Mouse (Mus musculus) midbrain, embryonic 11.5 days (tissue): ENCODE measurements at regions not wholly inside any gene's neighbourhood (a gene's known extent, or its start where the extent isn't known, plus 50 kb on each side); places are given as distances from the start of the nearest gene placed in this dataset.

Source experiments
- ATAC-seq: fragments of 200-750 bp; cut with Nextera tagmentation; 2 replicates; pipeline ENCODE4 v1.8.0; 2017; ENCODE audit warnings: moderate TSS enrichment, moderate library complexity; ENCODE audit not compliant: low FRiP score
- DNase-seq: peaks from one replicate; pipeline ENCODE4 v3.0.0; 2015; ENCODE audit warnings: low spot score; ENCODE audit errors: missing footprints
- H3K27ac ChIP-seq: fragments of 300-500 bp; sonication (generic); 2 replicates; pipeline ENCODE4 v1.5.1; 2014; ENCODE audit warnings: low read depth, low read length
- H3K27me3 ChIP-seq: fragments of 300-500 bp; sonication (generic); 2 replicates; pipeline ENCODE4 v1.6.1; 2014; ENCODE audit warnings: mild to moderate bottlenecking, low read length, moderate library complexity, mixed read lengths; ENCODE audit not compliant: control insufficient read depth, insufficient read depth
- H3K36me3 ChIP-seq: fragments of 300-500 bp; sonication (generic); 2 replicates; pipeline ENCODE4 v1.6.1; 2014; ENCODE audit warnings: mild to moderate bottlenecking, low read length, moderate library complexity, mixed read lengths; ENCODE audit not compliant: control insufficient read depth, insufficient read depth
- H3K4me1 ChIP-seq: fragments of 300-500 bp; sonication (generic); 2 replicates; pipeline ENCODE4 v1.6.1; 2014; ENCODE audit warnings: low read length; ENCODE audit not compliant: control insufficient read depth, insufficient read depth
- H3K4me2 ChIP-seq: fragments of 300-500 bp; sonication (generic); 2 replicates; pipeline ENCODE4 v1.6.1; 2014; ENCODE audit warnings: mild to moderate bottlenecking, moderate library complexity
- H3K4me3 ChIP-seq: fragments of 300-500 bp; sonication (generic); 2 replicates; pipeline ENCODE4 v1.5.1; 2014; ENCODE audit warnings: low read depth, low read length
- H3K9ac ChIP-seq: fragments of 300-500 bp; sonication (generic); 2 replicates; pipeline ENCODE4 v1.6.1; 2014; ENCODE audit warnings: low read length
- H3K9me3 ChIP-seq: fragments of 300-500 bp; sonication (generic); 2 replicates; pipeline ENCODE4 v1.6.1; 2016; ENCODE audit warnings: low read length; ENCODE audit not compliant: control insufficient read depth
- WGBS: fragments of 180-500 bp; shearing (Covaris S2); extraction: QIAGEN DNeasy Blood & Tissue Kit; methylation state at CpG from one replicate; pipeline ENCODE4 v1.1.7; 2014; 5-methylcytosine and 5-hydroxymethylcytosine counted together

DNA sequence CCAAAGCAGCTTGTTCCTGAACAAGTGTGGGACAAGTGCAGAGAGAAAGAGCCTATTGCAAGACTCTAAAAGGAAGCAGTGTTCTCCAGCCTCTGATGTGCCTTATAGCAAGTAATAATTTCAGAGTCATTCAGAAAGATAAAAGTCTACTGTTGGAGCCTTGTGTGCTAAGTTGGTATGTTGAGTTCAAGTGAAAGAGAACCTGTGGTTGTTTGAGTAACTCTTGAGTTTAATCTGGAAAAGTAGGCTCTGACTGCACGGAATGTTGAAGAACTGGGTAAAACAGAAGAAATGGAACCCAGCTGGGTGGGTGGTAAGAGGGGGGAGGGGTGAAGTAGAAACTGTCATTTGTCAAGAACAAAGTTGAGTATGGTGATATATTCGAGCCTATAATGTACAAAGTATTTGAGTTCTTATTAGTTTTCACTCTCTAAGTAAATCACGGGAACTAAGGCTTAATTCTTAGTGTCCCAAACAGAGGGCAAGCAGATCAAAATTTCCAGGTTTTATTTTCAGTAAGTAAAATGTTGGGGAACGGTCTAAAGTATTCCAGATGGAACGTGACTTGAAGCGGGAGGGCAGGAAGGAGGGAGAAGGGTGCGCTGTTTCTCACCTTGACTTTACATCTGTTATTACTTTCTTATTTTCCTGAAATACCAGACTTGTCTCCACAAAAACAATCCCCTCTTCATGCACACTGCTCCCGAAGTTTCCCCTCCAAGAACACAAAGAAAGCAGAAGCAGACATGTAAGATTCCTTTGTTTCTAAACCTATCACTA is 111.8 kb upstream of the Hmga2 start:
- no peak overlapping the region for H3K9ac ChIP-seq
- no peaks in the 10 kb centered on the region for H3K9me3 ChIP-seq
- ATAC-seq (no peak), DNase-seq (no peak)
- H3K27me3 ChIP-seq: no peaks in the 10 kb centered on the region
- H3K27ac ChIP-seq: no peak overlapping the region
- H3K4me1 ChIP-seq: no peaks in the 10 kb centered on the region
- H3K4me2 ChIP-seq: no peak overlapping the region
- WGBS: 78% methylated on average over 8 of the region's 8 CpGs
- H3K4me3 ChIP-seq: no peak overlapping the region
- H3K36me3 ChIP-seq: no peaks in the 10 kb centered on the region

DNA sequence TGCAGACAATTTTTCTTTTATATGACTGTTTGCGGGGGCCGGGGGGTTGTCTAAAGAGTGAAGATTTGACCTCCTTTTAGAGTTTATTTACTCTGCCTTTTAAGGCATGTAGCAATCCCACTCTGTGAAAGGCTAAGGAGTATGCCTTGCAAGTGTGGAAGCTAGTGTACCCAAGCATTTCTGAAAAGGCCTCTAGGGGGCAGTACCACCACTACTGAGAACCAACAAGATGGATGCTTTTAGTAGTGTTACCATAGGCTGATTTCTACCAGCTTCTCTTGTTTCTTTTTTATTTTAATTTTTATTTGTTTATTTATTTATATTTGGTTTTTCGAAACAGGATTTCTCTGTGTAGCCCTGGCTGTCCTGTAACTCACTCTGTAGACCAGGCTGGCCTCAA is 110.9 kb upstream of the Hmga2 start:
- Histone ChIP-seq H3K4me2 (no peak overlapping the region), H3K4me3 (no peak overlapping the region), H3K27me3 (no peaks in the 10 kb centered on the region), H3K4me1 (no peaks in the 10 kb centered on the region), H3K9me3 (no peaks in the 10 kb centered on the region), H3K27ac (no peak overlapping the region), H3K36me3 (no peaks in the 10 kb centered on the region), H3K9ac (no peak overlapping the region)
- DNase-seq (no peak), ATAC-seq (no peak)
- 82% methylated on average over 3 of the region's 3 CpGs for WGBS

- no peak overlapping the region for H3K4me3 ChIP-seq
- no peak for DNase-seq
- no peak overlapping the region for H3K27ac ChIP-seq
- no peak for ATAC-seq
- H3K36me3 ChIP-seq: no peaks in the 10 kb centered on the region
- 82% methylated on average over 7 of the region's 7 CpGs for WGBS
- H3K4me1 ChIP-seq: no peaks in the 10 kb centered on the region
- H3K27me3 ChIP-seq: no peaks in the 10 kb centered on the region
- H3K9me3 ChIP-seq: no peaks in the 10 kb centered on the region
- H3K4me2 ChIP-seq: no peak overlapping the region
- H3K9ac ChIP-seq: no peak overlapping the region
Measured at GRCm38 (mm10) chr10:120582497-120582896, 106.2 kb upstream of the Hmga2 start.

GRCm38 (mm10) chr10:120581547-120581946 is 105.3 kb upstream of the Hmga2 start:
- WGBS: 73% methylated on average over 6 of the region's 6 CpGs
- 0 out of 2 replicates have a peak, but pooled peaks have one; percentile 50 for ATAC-seq
- Histone ChIP-seq H3K27ac (no peak overlapping the region), H3K27me3 (no peaks in the 10 kb centered on the region), H3K4me2 (no peak overlapping the region), H3K4me1 (no peaks in the 10 kb centered on the region), H3K4me3 (no peak overlapping the region), H3K9me3 (no peaks in the 10 kb centered on the region), H3K36me3 (no peaks in the 10 kb centered on the region), H3K9ac (no peak overlapping the region)
- no peak for DNase-seq

DNA sequence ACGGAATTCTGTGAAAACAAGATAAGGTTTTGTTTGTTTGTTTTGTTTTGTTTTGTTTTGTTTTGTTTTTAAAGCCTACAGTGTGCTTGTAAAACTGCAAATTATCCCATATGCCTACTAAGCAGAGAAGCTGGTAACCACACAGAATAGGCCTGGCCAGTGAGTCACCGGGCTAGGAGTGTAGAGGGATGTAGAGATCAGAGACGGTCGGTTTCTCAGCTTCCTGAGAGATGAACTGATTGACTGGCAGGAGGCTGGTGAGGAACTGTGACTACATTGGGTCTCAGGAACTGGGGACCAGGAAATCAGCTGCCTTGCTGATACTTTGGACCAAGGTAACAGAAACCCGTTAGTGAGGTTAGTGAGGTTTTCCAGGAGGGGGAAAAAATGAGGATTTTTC is 100.6 kb upstream of the Hmga2 start:
- no peaks in the 10 kb centered on the region for H3K9me3 ChIP-seq
- 73% methylated on average over 5 of the region's 5 CpGs for WGBS
- H3K36me3 ChIP-seq: no peaks in the 10 kb centered on the region
- no peak overlapping the region for H3K4me3 ChIP-seq
- ATAC-seq: no peak
- no peak overlapping the region for H3K27ac ChIP-seq
- no peak overlapping the region for H3K9ac ChIP-seq
- H3K4me2 ChIP-seq: no peak overlapping the region
- H3K27me3 ChIP-seq: no peaks in the 10 kb centered on the region
- no peaks in the 10 kb centered on the region; the same call in 1 of the 2 replicates for H3K4me1 ChIP-seq
- DNase-seq: peak; percentile 79

- no peaks in the 10 kb centered on the region for H3K27me3 ChIP-seq
- no peak for DNase-seq
- H3K9ac ChIP-seq: no peak overlapping the region
- no peaks in the 10 kb centered on the region; the same call in 1 of the 2 replicates for H3K4me1 ChIP-seq
- no peaks in the 10 kb centered on the region for H3K36me3 ChIP-seq
- H3K27ac ChIP-seq: no peak overlapping the region
- H3K4me3 ChIP-seq: no peak overlapping the region
- ATAC-seq: no peak
- 32% methylated on average over 4 of the region's 4 CpGs for WGBS
- H3K9me3 ChIP-seq: no peaks in the 10 kb centered on the region
- no peak overlapping the region for H3K4me2 ChIP-seq
Measured at GRCm38 (mm10) chr10:120576148-120576547, 99.9 kb upstream of the Hmga2 start.

GRCm38 (mm10) chr10:120571340-120571739 is 95.1 kb upstream of the Hmga2 start:
- no peak overlapping the region for H3K4me2 ChIP-seq
- no peak overlapping the region for H3K9ac ChIP-seq
- no peaks in the 10 kb centered on the region for H3K9me3 ChIP-seq
- no peak for ATAC-seq
- H3K4me1 ChIP-seq: no peaks in the 10 kb centered on the region; the same call in 1 of the 2 replicates
- no peak overlapping the region for H3K27ac ChIP-seq
- H3K27me3 ChIP-seq: no peaks in the 10 kb centered on the region
- no peaks in the 10 kb centered on the region for H3K36me3 ChIP-seq
- H3K4me3 ChIP-seq: no peak overlapping the region
- DNase-seq: no peak
- WGBS: 36% methylated on average over 6 of the region's 6 CpGs

GRCm38 (mm10) chr10:120565992-120566391 is 89.7 kb upstream of the Hmga2 start:
- H3K4me1 ChIP-seq: no peaks in the 10 kb centered on the region
- H3K36me3 ChIP-seq: no peaks in the 10 kb centered on the region
- no peak overlapping the region for H3K9ac ChIP-seq
- 94% methylated on average over 4 of the region's 4 CpGs for WGBS
- no peak overlapping the region for H3K4me2 ChIP-seq
- H3K9me3 ChIP-seq: no peaks in the 10 kb centered on the region
- H3K27me3 ChIP-seq: peaks cover 3% of the 10 kb centered on the region
- DNase-seq (no peak), ATAC-seq (no peak)
- no peak overlapping the region for H3K27ac ChIP-seq
- no peak overlapping the region for H3K4me3 ChIP-seq

DNA sequence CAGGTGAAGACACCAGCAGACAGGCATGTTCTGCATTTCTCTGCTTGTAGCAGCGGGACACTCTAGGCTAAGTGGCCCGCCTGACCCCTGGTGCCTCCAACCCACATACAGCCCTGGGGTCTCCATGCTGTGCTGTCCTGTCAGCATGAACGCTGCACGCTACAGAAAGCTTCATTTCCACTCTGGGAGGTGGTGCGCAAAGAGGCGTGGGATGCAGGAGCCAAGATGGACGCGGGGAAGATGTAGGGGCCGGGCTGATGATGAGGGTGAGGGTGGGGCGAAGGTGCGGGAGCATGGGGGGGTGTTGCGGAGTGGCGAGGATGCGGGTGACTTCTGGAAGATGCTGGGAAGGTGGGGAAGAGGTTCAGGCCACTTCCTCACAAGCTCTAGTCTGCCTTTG is 88.6 kb upstream of the Hmga2 start:
- no peak overlapping the region for H3K9ac ChIP-seq
- peaks cover 3% of the 10 kb centered on the region for H3K27me3 ChIP-seq
- ATAC-seq (no peak), DNase-seq (no peak)
- no peak overlapping the region for H3K4me3 ChIP-seq
- no peaks in the 10 kb centered on the region for H3K4me1 ChIP-seq
- no peak overlapping the region for H3K27ac ChIP-seq
- 22% methylated on average over 14 of the region's 14 CpGs for WGBS
- no peaks in the 10 kb centered on the region for H3K36me3 ChIP-seq
- H3K9me3 ChIP-seq: no peaks in the 10 kb centered on the region
- peak overlapping the region; percentile 22 for H3K4me2 ChIP-seq
